Mouse (Mus musculus): ENCODE measurements at regions not wholly inside any gene's neighbourhood (a gene's known extent, or its start where the extent isn't known, plus 50 kb on each side); places are given as distances from the start of the nearest gene placed in this dataset.

DNA sequence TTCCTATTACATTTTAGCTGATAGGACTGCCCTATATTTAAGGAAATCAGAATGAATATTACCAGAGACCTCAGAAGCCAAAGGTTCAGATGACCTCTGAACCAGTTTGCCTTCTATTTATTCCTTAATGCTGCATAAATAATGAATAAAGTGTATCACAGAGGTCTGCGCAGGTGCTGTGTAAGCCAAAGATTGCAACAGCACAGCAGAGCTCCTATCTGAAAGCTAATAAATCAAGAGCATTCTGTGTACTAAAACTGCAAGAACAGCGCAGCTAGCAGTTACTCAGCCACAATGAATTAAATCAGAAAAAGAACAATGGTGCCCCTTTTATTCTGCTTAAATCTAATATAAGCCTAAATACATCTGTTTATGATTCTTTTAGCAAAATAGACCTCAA is 1208.5 kb downstream of the Rapgef2 start:
- DNase-seq (ENCODE audit: low spot score in 2 of 2): no peak

DNA sequence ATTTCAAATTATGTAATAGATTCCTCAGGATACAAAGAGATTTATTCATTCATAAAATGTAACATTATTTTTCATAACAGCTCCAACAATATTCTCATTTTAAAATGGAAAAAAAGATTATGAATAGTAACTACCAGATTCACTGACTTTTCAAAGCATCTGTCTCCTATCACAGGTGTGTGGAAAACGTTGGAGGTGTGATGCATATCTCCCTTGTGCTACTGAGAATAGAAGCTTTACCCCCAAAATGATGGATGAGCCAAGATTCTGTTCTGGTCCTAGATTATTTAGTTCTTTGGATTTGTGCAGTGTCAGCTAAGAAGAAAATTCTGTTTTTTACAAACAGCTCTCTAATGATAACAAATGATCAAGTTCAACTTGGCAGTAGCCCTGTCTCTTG is 1209.0 kb downstream of the Rapgef2 start:
- no peak for DNase-seq (ENCODE audit: low spot score in 2 of 2)

DNA sequence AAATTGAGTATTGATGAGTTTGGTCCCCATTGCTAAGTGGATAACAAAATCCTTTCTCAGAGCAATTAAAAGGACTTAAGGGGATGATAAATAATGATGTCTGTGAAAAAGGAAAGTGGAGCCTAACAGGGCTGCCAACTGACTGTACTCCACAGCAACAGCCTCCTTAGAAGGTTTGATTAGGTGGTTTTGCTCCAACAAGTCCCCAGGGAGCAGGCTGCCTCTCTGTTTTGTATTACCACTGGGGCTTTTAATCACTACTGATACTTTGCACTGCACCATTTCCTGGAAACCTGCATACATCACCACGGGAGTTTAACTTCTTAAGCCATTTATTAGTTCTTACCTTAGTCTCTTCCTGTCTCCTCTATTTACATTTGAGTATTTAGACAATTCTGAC is 1213.3 kb downstream of the Rapgef2 start:
- DNase-seq (ENCODE audit: low spot score in 2 of 2): no peak

DNA sequence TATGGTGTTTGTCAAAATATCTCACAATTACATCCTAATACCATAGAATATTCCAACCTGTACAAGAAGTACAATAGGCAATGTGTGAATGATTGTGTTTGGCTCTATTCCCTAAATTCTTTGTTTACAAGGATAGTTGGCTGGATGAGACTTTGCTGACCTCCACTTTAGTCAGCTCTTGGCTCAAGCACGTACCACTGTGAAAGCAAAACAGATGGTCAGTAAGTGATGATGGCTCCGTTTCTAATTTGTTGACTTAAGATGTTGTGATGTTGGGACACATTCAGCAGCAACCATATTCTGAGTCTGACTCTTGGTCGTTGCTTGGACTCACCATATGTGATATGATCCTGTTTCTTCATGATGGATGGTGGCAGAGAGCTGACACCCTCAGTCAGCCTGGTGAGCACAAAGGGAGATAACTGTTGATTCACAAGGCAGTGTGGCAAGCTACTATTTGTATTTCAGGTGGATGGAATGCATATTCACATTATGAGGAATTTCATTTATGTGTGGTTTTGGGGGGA is 1219.1 kb downstream of the Rapgef2 start:
- DNase-seq (ENCODE audit: low spot score in 2 of 2): no peak

DNA sequence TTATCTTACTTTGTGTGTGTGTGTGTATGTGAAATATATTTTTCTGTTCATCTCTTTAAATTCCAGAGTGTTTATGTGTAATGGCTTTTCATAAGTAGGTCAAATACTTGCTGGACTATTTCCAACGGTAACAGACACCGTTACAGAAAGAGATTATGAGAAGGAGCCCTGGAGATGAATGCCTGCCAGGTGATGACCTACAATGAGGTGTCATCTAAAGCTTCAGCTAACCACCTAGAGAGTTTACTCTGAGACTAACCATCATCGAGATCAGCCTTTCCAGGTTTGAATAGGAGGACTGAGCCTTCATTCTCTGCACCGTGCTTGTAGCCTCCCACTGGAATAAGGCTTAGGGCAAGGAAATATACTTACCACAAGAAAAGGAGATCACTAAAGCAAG is 1220.0 kb downstream of the Rapgef2 start:
- DNase-seq (ENCODE audit: low spot score in 2 of 2): no peak

DNA sequence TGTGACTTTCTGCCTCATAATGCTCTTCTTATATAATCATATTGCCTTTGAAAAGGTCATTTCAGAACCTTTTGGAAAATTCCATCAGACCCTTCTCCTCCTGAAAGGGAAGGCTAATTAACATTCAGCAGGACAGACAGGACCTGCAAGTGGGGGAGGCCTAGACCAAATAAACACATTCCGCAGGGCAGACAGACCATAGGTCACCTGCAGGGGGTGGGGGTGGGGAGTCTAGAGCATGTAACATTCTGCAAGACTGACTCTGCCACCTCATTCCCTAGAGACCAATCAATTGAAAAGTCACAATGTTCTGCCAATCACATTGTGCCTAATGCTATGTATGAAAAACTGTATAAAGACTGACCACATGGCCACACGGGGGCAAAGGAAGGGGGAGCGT is 1223.8 kb downstream of the Rapgef2 start:
- no peak for DNase-seq (ENCODE audit: low spot score in 2 of 2)

DNA sequence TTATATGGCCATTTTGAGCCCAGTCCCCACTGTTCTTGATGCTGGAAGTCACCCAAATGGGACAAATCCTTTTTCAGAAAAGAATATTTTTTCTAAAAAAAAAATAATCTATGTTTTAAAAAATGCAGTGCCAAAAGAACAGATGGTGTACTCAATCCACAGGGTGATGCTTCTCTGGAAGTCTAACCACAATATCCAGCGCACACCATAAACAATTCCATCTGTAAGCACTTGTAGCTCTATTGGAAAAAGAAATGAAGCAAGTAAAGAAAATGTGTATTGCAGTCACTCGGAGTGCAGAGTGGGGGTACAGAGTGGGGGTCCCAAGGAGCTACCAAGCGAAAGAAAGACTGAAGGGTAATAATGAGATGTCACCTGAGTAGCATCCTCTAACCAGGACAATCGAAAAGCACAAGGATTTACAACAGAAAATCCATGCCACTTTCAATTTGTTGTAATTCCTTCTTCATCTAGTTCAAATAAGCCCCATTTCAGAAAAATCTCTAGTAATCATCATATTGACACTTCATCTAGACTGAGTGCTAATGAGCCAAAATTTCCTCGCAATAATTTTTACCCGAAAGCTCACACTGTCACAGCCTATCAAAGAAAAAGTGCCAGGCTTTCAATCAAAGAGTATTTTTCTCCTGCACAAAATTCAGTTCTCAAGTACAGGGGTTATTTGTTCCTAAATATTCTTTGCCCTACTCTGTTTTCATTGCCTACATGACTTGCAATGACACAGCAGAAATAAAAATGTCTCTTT is 1226.3 kb downstream of the Rapgef2 start:
- peak in 1 of 2 experiments; percentile 12 for DNase-seq (ENCODE audit: low spot score in 2 of 2)

All from left cerebral cortex, adult 9 months (tissue).